Mouse (Mus musculus) heart, adult 10 weeks (tissue): ENCODE data around the gene Vmn1r211. TPM values are rescaled to one million over a fixed set of nuclear protein-coding genes. Genes with fewer than 3 reads are reported as not detected.

Experiments used
- polyA plus RNA-seq: library from polyadenylated mRNA; stranded (reverse); fragments of 350-450 nt; fragmentation: Illumina TruSeq; extraction: RNeasy Lipid Tissue Mini Kit (QIAGEN cat#74804); gene quantifications from one replicate; pipeline ENCODE4 v1.2.3, GENCODE M21; 2014; ENCODE audit warnings: low read depth, low replicate concordance

Gene Vmn1r211
- not detected for polyA plus RNA-seq

GRCm38 (mm10) chr13:22857461-22857860 lies at the start of gene Vmn1r211:
Gene Vmn1r211, minus strand, starts transcription at chr13:22857561.

GRCm38 (mm10) chr13:22884105-22884504 lies 26.7 kb upstream of the Vmn1r211 start, which contains the start of gene Vmn1r212:
Gene Vmn1r212, minus strand, starts transcription at chr13:22884205.

GRCm38 (mm10) chr13:22831248-22831647 lies 26.1 kb downstream of the Vmn1r211 start, which contains the start of gene Vmn1r210:
Gene Vmn1r210, minus strand, starts transcription at chr13:22831348.

GRCm38 (mm10) chr13:22809582-22809981 lies 47.8 kb downstream of the Vmn1r211 start, which contains the start of gene Vmn1r209:
Gene Vmn1r209, minus strand, starts transcription at chr13:22809682.

Other genes with a start within 250 kb of the Vmn1r211 start
- gene Vmn1r206, start 233.3 kb downstream of the Vmn1r211 start, polyA plus RNA-seq = not detected
- gene Vmn1r207-ps, start 127.9 kb downstream of the Vmn1r211 start, polyA plus RNA-seq = not detected
- not detected for gene Vmn1r208, start 80.2 kb downstream of the Vmn1r211 start, polyA plus RNA-seq
- not detected for gene Vmn1r209, start 47.9 kb downstream of the Vmn1r211 start, polyA plus RNA-seq
- gene Vmn1r210, start 26.2 kb downstream of the Vmn1r211 start, polyA plus RNA-seq = not detected
- gene Vmn1r212, start 26.6 kb upstream of the Vmn1r211 start, polyA plus RNA-seq = not detected
- gene Vmn1r213, start 150.1 kb upstream of the Vmn1r211 start, polyA plus RNA-seq = not detected
- gene Vmn1r214, start 172.9 kb upstream of the Vmn1r211 start, polyA plus RNA-seq = not detected
- gene Vmn1r215, start 210.5 kb upstream of the Vmn1r211 start, polyA plus RNA-seq = not detected